10 mouse cellular contexts compared by ENCODE assay signal in the genomic region with DNA sequence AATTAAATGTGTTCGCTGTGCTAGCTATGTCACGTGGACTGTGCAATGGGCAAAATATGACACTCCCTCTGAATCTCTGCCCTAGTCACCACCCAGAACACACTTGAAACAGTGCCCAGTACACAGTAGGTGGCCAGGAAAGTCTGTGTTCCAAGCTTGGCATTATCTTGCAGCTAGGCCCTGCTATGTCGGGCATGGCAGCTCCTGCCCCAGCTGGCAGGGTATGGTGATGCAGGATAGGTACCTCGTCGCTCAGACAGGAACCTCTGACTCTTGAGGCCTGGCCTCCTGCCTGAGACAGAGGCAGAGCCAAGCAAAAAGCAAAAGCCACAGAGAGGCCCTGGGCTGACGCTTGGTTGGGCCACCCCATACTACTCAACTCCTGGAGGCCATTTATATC. TPM values are rescaled to one million over a fixed set of nuclear protein-coding genes. Genes with fewer than 3 reads are reported as not detected.
DNase-seq lines count a peak whose midpoint lies in the region; ATAC-seq and TF ChIP-seq lines count a peak whose summit lies in the region.
"Had no signal": no experiment of that assay in that cellular context is flagged by ENCODE, and none has a peak within 500 bp of the region (broad histone marks: within the 10 kb centered on the region; RNA-seq: fewer than 3 reads in every experiment).

No protein-coding gene starts in this region.

- H3K9me3 ChIP-seq in hindbrain, embryonic 16.5 days (ENCODE audit: control insufficient read depth, low read length), result no peaks in the 10 kb centered on the region
- no peaks in the 10 kb centered on the region for H3K9me3 ChIP-seq in hindbrain, embryonic 11.5 days (ENCODE audit: control insufficient read depth, low read length)
- H3K9me3 ChIP-seq: G1E; heart, embryonic 13.5 days had no signal

- H3K27me3 ChIP-seq in hindbrain, embryonic 16.5 days (replicated peaks; ENCODE audit: control insufficient read depth, insufficient read depth, low read length), result no peaks in the 10 kb centered on the region
- H3K27me3 ChIP-seq in hindbrain, embryonic 11.5 days (ENCODE audit: control insufficient read depth, insufficient read depth, low read length), result peaks cover 15% of the 10 kb centered on the region
- H3K27me3 ChIP-seq in cerebellum, adult 2 months (ENCODE audit: control insufficient read depth, insufficient read depth, low read length), result no peaks in the 10 kb centered on the region

- 60% methylated on average over 6 of the region's 6 CpGs for WGBS in hindbrain, embryonic 16.5 days
- 77% methylated on average over 6 of the region's 6 CpGs for WGBS in hindbrain, embryonic 11.5 days
- WGBS in cerebellum, adult 2 months, result 7% methylated on average over 6 of the region's 6 CpGs

- H3K4me1 ChIP-seq in hindbrain, embryonic 16.5 days (ENCODE audit: control insufficient read depth, insufficient read depth, low read depth, low read length), result peaks cover 41% of the 10 kb centered on the region
- H3K4me1 ChIP-seq in hindbrain, embryonic 11.5 days (replicated peaks; ENCODE audit: control insufficient read depth, insufficient read depth, low read length), result peaks cover 13% of the 10 kb centered on the region
- peaks cover 37% of the 10 kb centered on the region for H3K4me1 ChIP-seq in cerebellum, adult 2 months (ENCODE audit: control insufficient read depth, insufficient read depth, low read length)

- 0 out of 2 replicates have a peak, but pooled peaks have one; percentile 13 for ATAC-seq in hindbrain, embryonic 16.5 days
- no peak for ATAC-seq in hindbrain, embryonic 11.5 days (ENCODE audit: low FRiP score)

- H3K27ac ChIP-seq in hindbrain, embryonic 16.5 days (ENCODE audit: low read depth, low read length), result no peak overlapping the region
- H3K27ac ChIP-seq in hindbrain, embryonic 11.5 days (ENCODE audit: low read depth, low read length), result no peak overlapping the region
- H3K27ac ChIP-seq in cerebellum, adult 2 months (ENCODE audit: insufficient read depth, low read length), result no peak overlapping the region
- H3K27ac ChIP-seq: heart, embryonic 13.5 days had no signal

- no peak overlapping the region for H3K9ac ChIP-seq in hindbrain, embryonic 16.5 days (ENCODE audit: low read depth, low read length)
- no peak overlapping the region for H3K9ac ChIP-seq in hindbrain, embryonic 11.5 days (ENCODE audit: low read depth, low read length)
- H3K9ac ChIP-seq: heart, embryonic 13.5 days had no signal

- H3K36me3 ChIP-seq in hindbrain, embryonic 16.5 days (ENCODE audit: control insufficient read depth, insufficient read depth, low read length), result no peaks in the 10 kb centered on the region
- no peaks in the 10 kb centered on the region for H3K36me3 ChIP-seq in hindbrain, embryonic 11.5 days (ENCODE audit: control insufficient read depth, insufficient read depth, low read length)
- H3K36me3 ChIP-seq: G1E; heart, embryonic 13.5 days had no signal

- intact Hi-C loops in left cerebral cortex, postnatal 10 days (cut with DNase I), result no loop called here

- H3K4me3 ChIP-seq in hindbrain, embryonic 16.5 days (ENCODE audit: low read length), result no peak overlapping the region
- no peak overlapping the region for H3K4me3 ChIP-seq in hindbrain, embryonic 11.5 days (ENCODE audit: low read depth, low read length)
- H3K4me3 ChIP-seq in cerebellum, adult 2 months (replicated peaks; ENCODE audit: insufficient read depth, low read depth, low read length), result no peak overlapping the region
- H3K4me3 ChIP-seq: heart, embryonic 13.5 days had no signal

- TF ChIP-seq POLR2A in cerebellum, adult 2 months (IDR thresholded peaks at IDR 0.05; ENCODE audit: borderline replicate concordance, insufficient read depth, low read length), result no peak

- peak; percentile 56; the same call in 1 of the 2 replicates for TF ChIP-seq CTCF in cerebellum, adult 2 months (IDR thresholded peaks at IDR 0.05; ENCODE audit: borderline replicate concordance, insufficient read depth, low read depth, low read length)

- no peak for DNase-seq in hindbrain, embryonic 11.5 days (ENCODE audit: low spot score)
- peak; percentile 22 for DNase-seq in MN1 (ENCODE audit: low spot score)
- DNase-seq in cerebellum, adult 2 months, result peak; percentile 86 to 90
- DNase-seq in gonadal fat pad, adult 2 months (ENCODE audit: low read depth), result peak; percentile 83
- DNase-seq in left cerebral cortex, postnatal 10 days (ENCODE audit: extremely low spot score in 1 of 2, low spot score in 2 of 2), result no peak
- no peak for DNase-seq in kidney, adult 11 months
- DNase-seq in embryo, embryonic 10.5 days (ENCODE audit: low spot score), result no peak

- no peak overlapping the region for H3K4me2 ChIP-seq in hindbrain, embryonic 16.5 days (ENCODE audit: low read length)
- no peak overlapping the region for H3K4me2 ChIP-seq in hindbrain, embryonic 11.5 days (replicated peaks; ENCODE audit: low read depth, low read length)
- H3K4me2 ChIP-seq: heart, embryonic 13.5 days had no signal

RNA-seq across cellular contexts. Expression of gene Tnrc6c, which starts 57.9 kb away (rescaled TPM):
- 18.9 and 21.4 TPM in 2 replicates for polyA plus RNA-seq in hindbrain, embryonic 16.5 days (2015; fragmentation: Nextera tagmentation; extraction: Ambion mirVana)
- 17.0 and 20.6 TPM in 2 replicates for polyA plus RNA-seq in hindbrain, embryonic 11.5 days (2014; fragmentation: Nextera tagmentation; extraction: Ambion mirVana)
- polyA plus RNA-seq in cerebellum, adult 2 months (2012; rRNA removed), result 43.8 and 52.1 TPM in 2 replicates
- polyA plus RNA-seq in gonadal fat pad, adult 2 months (2012; rRNA removed), result 15.0 and 15.8 TPM in 2 replicates
- total RNA-seq in left cerebral cortex, postnatal 10 days (2021), result 10 to 100 TPM; 63.5 to 71.0 TPM

Comparison
In these comparisons a context has a peak if more than half of its experiments do, and no peak if none do; other contexts are left out.
1. DNase-seq: peak in MN1 (single experiment), cerebellum, adult 2 months (2 of 2) and gonadal fat pad, adult 2 months (single experiment); none in hindbrain, embryonic 11.5 days (single experiment), left cerebral cortex, postnatal 10 days (0 of 2), kidney, adult 11 months (single experiment) and embryo, embryonic 10.5 days (single experiment).